Mouse (Mus musculus): ENCODE data around the gene Sardh. TPM values are rescaled to one million over a fixed set of nuclear protein-coding genes. Genes with fewer than 3 reads are reported as not detected.

The Sardh gene
- polyA plus RNA-seq, 1 experiment from 2014 or later = 6.3 TPM

GRCm38 (mm10) chr2:27164796-27165590, 83.1 kb downstream of the Sardh start, which contains the start of gene Dbh:
Gene Dbh (plus strand): TSS chr2:27165233.
- DNase-seq (ENCODE audit: low spot score) = no peak

GRCm38 (mm10) chr2:27163851-27164250, 84.3 kb downstream of the Sardh start:
- Histone ChIP-seq H3K4me3 (replicated peaks; ENCODE audit: low read length) (no peak overlapping the region), H3K36me3 (replicated peaks; ENCODE audit: control insufficient read depth, insufficient read depth) (no peaks in the 10 kb centered on the region), H3K27ac (no peak overlapping the region), H3K4me2 (replicated peaks) (no peak overlapping the region), H3K9ac (no peak overlapping the region), H3K4me1 (replicated peaks; ENCODE audit: control insufficient read depth, insufficient read depth, low read length) (0 out of 2 replicates have a peak, but pooled peaks cover 3% of the 10 kb centered on the region), H3K27me3 (ENCODE audit: control insufficient read depth, insufficient read depth, low read length) (no peaks in the 10 kb centered on the region), H3K9me3 (ENCODE audit: control insufficient read depth, low read length) (no peaks in the 10 kb centered on the region)
- ATAC-seq (ENCODE audit: low FRiP score) = no peak
- 74% methylated on average over 5 of the region's 5 CpGs for WGBS
- no peak for DNase-seq (ENCODE audit: low spot score)

More at GRCm38 (mm10) chr2:27164796-27165590, 83.1 kb downstream of the Sardh start, which contains the start of gene Dbh:
- H3K36me3 ChIP-seq (replicated peaks; ENCODE audit: control insufficient read depth, insufficient read depth) = no peaks in the 10 kb centered on the region
- no peaks in the 10 kb centered on the region for H3K9me3 ChIP-seq (ENCODE audit: control insufficient read depth, low read length)
- no peaks in the 10 kb centered on the region for H3K27me3 ChIP-seq (ENCODE audit: control insufficient read depth, insufficient read depth, low read length)
- H3K4me3 ChIP-seq (replicated peaks; ENCODE audit: low read length) = no peak within 1 kb of the TSS
- 0 out of 2 replicates have a peak, but pooled peaks cover 3% of the 10 kb centered on the region for H3K4me1 ChIP-seq (replicated peaks; ENCODE audit: control insufficient read depth, insufficient read depth, low read length)
- H3K9ac ChIP-seq = no peak within 1 kb of the TSS
- no peak within 1 kb of the TSS for H3K4me2 ChIP-seq (replicated peaks)
- WGBS = 85% methylated on average over 12 of the region's 12 CpGs
- ATAC-seq (ENCODE audit: low FRiP score) = no peak
- H3K27ac ChIP-seq = no peak within 1 kb of the TSS

DNA sequence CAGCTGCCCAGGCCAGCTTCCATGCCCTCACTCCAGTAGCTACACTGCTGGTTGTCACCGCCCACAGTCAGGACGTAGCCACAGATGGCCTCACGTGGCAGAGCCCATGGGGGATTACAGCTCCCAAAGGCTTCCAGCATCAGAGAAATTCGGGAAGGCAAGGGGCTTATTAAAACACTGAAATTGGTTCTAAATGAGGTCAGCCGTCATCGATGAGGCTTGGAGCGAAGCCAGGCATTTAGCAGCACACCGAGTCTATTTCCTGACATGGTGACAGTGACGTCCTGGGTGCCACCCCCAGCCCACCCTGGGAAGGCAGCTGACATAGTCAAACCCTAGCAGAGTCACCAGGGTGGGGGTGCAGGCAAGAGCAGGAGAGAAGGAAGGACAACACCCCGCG, 85.5 kb downstream of the Sardh start:
- no peaks in the 10 kb centered on the region for H3K36me3 ChIP-seq (replicated peaks; ENCODE audit: control insufficient read depth, insufficient read depth)
- no peak overlapping the region for H3K9ac ChIP-seq
- no peak overlapping the region for H3K27ac ChIP-seq
- DNase-seq (ENCODE audit: low spot score) = no peak
- H3K4me1 ChIP-seq (replicated peaks; ENCODE audit: control insufficient read depth, insufficient read depth, low read length) = 0 out of 2 replicates have a peak, but pooled peaks cover 3% of the 10 kb centered on the region
- H3K27me3 ChIP-seq (ENCODE audit: control insufficient read depth, insufficient read depth, low read length) = no peaks in the 10 kb centered on the region
- H3K4me3 ChIP-seq (replicated peaks; ENCODE audit: low read length) = no peak overlapping the region
- H3K4me2 ChIP-seq (replicated peaks) = no peak overlapping the region
- ATAC-seq (ENCODE audit: low FRiP score) = no peak
- WGBS = 46% methylated on average over 11 of the region's 11 CpGs
- H3K9me3 ChIP-seq (ENCODE audit: control insufficient read depth, low read length) = no peaks in the 10 kb centered on the region

- no peaks in the 10 kb centered on the region for H3K36me3 ChIP-seq (replicated peaks; ENCODE audit: control insufficient read depth, insufficient read depth)
- 88% methylated on average over 2 of the region's 2 CpGs for WGBS
These were observed 86.6 kb downstream of the Sardh start for GRCm38 (mm10) chr2:27161526-27161925.

GRCm38 (mm10) chr2:27156596-27156995, 91.5 kb downstream of the Sardh start:
- Histone ChIP-seq H3K4me3 (replicated peaks; ENCODE audit: low read length) (no peak overlapping the region), H3K4me2 (replicated peaks) (no peak overlapping the region)
- ATAC-seq (ENCODE audit: low FRiP score) = no peak

More at GRCm38 (mm10) chr2:27161526-27161925, 86.6 kb downstream of the Sardh start:
- no peak overlapping the region for H3K27ac ChIP-seq
- DNase-seq (ENCODE audit: low spot score) = no peak
- 0 out of 2 replicates have a peak, but pooled peaks cover 3% of the 10 kb centered on the region for H3K4me1 ChIP-seq (replicated peaks; ENCODE audit: control insufficient read depth, insufficient read depth, low read length)
- no peak overlapping the region for H3K4me2 ChIP-seq (replicated peaks)
- H3K9me3 ChIP-seq (ENCODE audit: control insufficient read depth, low read length) = no peaks in the 10 kb centered on the region
- H3K4me3 ChIP-seq (replicated peaks; ENCODE audit: low read length) = no peak overlapping the region
- ATAC-seq (ENCODE audit: low FRiP score) = no peak
- H3K9ac ChIP-seq = no peak overlapping the region
- no peaks in the 10 kb centered on the region for H3K27me3 ChIP-seq (ENCODE audit: control insufficient read depth, insufficient read depth, low read length)

GRCm38 (mm10) chr2:27154466-27155185, 93.5 kb downstream of the Sardh start:
- Histone ChIP-seq H3K4me2 (replicated peaks) (no peak overlapping the region), H3K27ac (no peak overlapping the region), H3K9me3 (ENCODE audit: control insufficient read depth, low read length) (no peaks in the 10 kb centered on the region), H3K9ac (no peak overlapping the region), H3K27me3 (ENCODE audit: control insufficient read depth, insufficient read depth, low read length) (no peaks in the 10 kb centered on the region), H3K4me1 (replicated peaks; ENCODE audit: control insufficient read depth, insufficient read depth, low read length) (0 out of 2 replicates have a peak, but pooled peaks cover 3% of the 10 kb centered on the region), H3K4me3 (replicated peaks; ENCODE audit: low read length) (no peak overlapping the region), H3K36me3 (replicated peaks; ENCODE audit: control insufficient read depth, insufficient read depth) (no peaks in the 10 kb centered on the region)
- DNase-seq (ENCODE audit: low spot score) (no peak), ATAC-seq (ENCODE audit: low FRiP score) (no peak)
- WGBS = 82% methylated on average over 10 of the region's 10 CpGs

More at GRCm38 (mm10) chr2:27156596-27156995, 91.5 kb downstream of the Sardh start:
- H3K27me3 ChIP-seq (ENCODE audit: control insufficient read depth, insufficient read depth, low read length) = no peaks in the 10 kb centered on the region
- WGBS = 52% methylated on average over 6 of the region's 6 CpGs
- no peaks in the 10 kb centered on the region for H3K9me3 ChIP-seq (ENCODE audit: control insufficient read depth, low read length)
- DNase-seq (ENCODE audit: low spot score) = no peak
- no peak overlapping the region for H3K27ac ChIP-seq
- H3K36me3 ChIP-seq (replicated peaks; ENCODE audit: control insufficient read depth, insufficient read depth) = no peaks in the 10 kb centered on the region
- 0 out of 2 replicates have a peak, but pooled peaks cover 3% of the 10 kb centered on the region for H3K4me1 ChIP-seq (replicated peaks; ENCODE audit: control insufficient read depth, insufficient read depth, low read length)
- no peak overlapping the region for H3K9ac ChIP-seq

DNA sequence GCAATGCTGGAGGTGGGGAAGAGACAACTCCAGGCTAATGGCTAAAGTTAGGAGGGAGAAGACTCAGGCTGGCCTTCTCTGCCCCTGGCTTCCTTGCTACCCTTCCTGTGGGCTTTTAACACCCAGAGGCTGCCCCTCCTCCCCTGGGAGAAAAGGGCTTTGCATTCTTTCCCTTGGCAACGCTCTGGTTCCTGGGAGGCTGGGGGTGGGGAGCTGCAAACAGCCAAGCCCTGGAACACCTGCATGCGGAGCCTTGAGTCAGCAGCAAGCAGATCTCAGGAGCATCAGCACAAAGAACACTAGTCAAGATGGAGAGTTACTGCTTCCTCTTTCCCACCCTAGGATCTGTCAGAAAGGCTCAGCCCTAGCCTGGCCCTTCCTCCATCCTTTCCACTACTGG, 98.7 kb downstream of the Sardh start:
- Histone ChIP-seq H3K4me3 (replicated peaks; ENCODE audit: low read length) (no peak overlapping the region), H3K9me3 (ENCODE audit: control insufficient read depth, low read length) (no peaks in the 10 kb centered on the region), H3K36me3 (replicated peaks; ENCODE audit: control insufficient read depth, insufficient read depth) (no peaks in the 10 kb centered on the region), H3K27me3 (ENCODE audit: control insufficient read depth, insufficient read depth, low read length) (no peaks in the 10 kb centered on the region), H3K4me2 (replicated peaks) (no peak overlapping the region), H3K4me1 (replicated peaks; ENCODE audit: control insufficient read depth, insufficient read depth, low read length) (0 out of 2 replicates have a peak, but pooled peaks cover 3% of the 10 kb centered on the region), H3K27ac (no peak overlapping the region), H3K9ac (no peak overlapping the region)
- 21% methylated on average over 2 of the region's 2 CpGs for WGBS
- DNase-seq (ENCODE audit: low spot score) (no peak), ATAC-seq (ENCODE audit: low FRiP score) (no peak)

DNA sequence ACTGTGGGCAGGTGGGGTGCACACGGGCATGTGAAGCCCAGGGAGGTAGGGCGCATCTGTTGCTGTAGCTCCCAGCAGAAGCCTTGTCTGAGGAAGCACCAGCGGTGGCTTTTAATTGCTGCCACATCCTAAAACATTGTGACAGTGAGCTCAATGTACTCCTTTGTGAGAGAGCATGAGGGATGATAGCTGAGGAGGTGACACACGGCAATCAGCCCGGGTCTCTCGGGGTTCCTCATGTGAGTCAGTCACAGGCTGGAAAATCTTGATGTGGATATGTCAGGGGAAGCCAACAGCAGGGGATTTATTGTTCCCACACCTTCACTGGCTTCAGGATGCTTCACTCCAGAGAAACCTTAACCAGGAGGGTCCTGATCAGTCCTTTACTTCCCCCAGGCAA, 101.3 kb downstream of the Sardh start:
- H3K4me3 ChIP-seq (replicated peaks; ENCODE audit: low read length) = no peak overlapping the region
- WGBS = 83% methylated on average over 6 of the region's 6 CpGs
- no peak overlapping the region for H3K4me2 ChIP-seq (replicated peaks)
- ATAC-seq (ENCODE audit: low FRiP score) = no peak
- no peaks in the 10 kb centered on the region for H3K36me3 ChIP-seq (replicated peaks; ENCODE audit: control insufficient read depth, insufficient read depth)
- no peaks in the 10 kb centered on the region for H3K9me3 ChIP-seq (ENCODE audit: control insufficient read depth, low read length)
- H3K9ac ChIP-seq = no peak overlapping the region
- H3K4me1 ChIP-seq (replicated peaks; ENCODE audit: control insufficient read depth, insufficient read depth, low read length) = peaks cover 4% of the 10 kb centered on the region; the same call in 1 of the 2 replicates
- DNase-seq (ENCODE audit: low spot score) = no peak
- no peak overlapping the region for H3K27ac ChIP-seq
- H3K27me3 ChIP-seq (ENCODE audit: control insufficient read depth, insufficient read depth, low read length) = peaks cover 4% of the 10 kb centered on the region; the same call in 1 of the 2 replicates

DNA sequence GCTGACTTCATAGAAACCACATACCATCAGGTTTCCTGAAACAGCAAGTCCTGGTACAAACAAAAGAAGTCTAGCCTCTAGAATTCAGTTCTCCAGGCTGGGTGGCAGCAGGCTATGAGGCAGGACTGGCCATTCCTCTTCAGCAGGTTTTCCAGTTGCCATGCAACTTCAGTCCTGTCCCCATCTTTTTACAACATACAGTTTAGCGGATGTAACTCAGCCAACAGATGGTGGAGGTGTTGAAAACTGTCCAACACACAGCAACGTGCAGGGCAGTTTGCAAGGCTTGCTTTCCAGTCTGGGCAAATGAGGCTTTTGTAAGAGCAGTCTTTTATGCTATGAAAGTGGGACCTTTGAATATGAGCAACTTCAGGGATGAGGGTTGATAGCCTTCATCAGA, 103.2 kb downstream of the Sardh start:
- H3K9ac ChIP-seq = no peak overlapping the region
- H3K27ac ChIP-seq = no peak overlapping the region
- H3K9me3 ChIP-seq (ENCODE audit: control insufficient read depth, low read length) = no peaks in the 10 kb centered on the region
- no peak for ATAC-seq (ENCODE audit: low FRiP score)
- peaks cover 6% of the 10 kb centered on the region; the same call in 1 of the 2 replicates for H3K4me1 ChIP-seq (replicated peaks; ENCODE audit: control insufficient read depth, insufficient read depth, low read length)
- no peak overlapping the region for H3K4me3 ChIP-seq (replicated peaks; ENCODE audit: low read length)
- 68% methylated on average over 2 of the region's 2 CpGs for WGBS
- no peak for DNase-seq (ENCODE audit: low spot score)
- H3K4me2 ChIP-seq (replicated peaks) = no peak overlapping the region
- H3K27me3 ChIP-seq (ENCODE audit: control insufficient read depth, insufficient read depth, low read length) = peaks cover 15% of the 10 kb centered on the region
- no peaks in the 10 kb centered on the region for H3K36me3 ChIP-seq (replicated peaks; ENCODE audit: control insufficient read depth, insufficient read depth)

All from hindbrain, embryonic 14.5 days (tissue).